Mouse (Mus musculus) spleen, adult 2 months (tissue): ENCODE measurements around the gene 2410131K14Rik.

Experiments
- CTCF ChIP-seq: fragments of 200-500 bp; IDR thresholded peaks from 2 replicates; pipeline ENCODE4 v1.5.1; 2011; ENCODE audit warnings: mild to moderate bottlenecking, inconsistent platforms; ENCODE audit not compliant: insufficient read depth, insufficient read length, insufficient replicate concordance; ENCODE audit errors: extremely low read depth
- POLR2A ChIP-seq: fragments of 200-500 bp; IDR thresholded peaks from 2 replicates; pipeline ENCODE4 v1.6.1; 2011; ENCODE audit warnings: low read depth, low read length, inconsistent platforms

GRCm38 (mm10) chr5:118291453-118291852 lies 46.4 kb downstream of the 2410131K14Rik start:
- TF ChIP-seq POLR2A = no peak
- TF ChIP-seq CTCF = no peak
